25 mouse cellular contexts compared by ENCODE assay signal in the genomic region with DNA sequence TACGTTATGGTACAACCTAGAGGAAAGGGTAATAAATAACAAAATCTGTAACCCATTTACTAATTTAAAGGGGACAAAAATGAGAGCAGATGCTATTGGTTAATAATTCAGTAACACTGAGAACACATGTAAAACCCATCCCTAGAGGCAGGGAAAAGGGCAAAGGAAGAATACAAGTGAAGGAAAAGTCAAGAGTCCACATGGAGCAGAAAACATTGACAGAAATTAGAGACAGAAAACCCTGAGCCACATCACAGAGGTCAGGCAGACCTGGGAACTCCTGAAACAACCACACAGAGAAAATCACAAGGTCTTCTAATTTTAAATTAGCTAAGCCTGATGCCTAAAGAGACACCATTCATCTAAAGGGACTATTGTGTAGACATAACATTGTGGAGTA. TPM values are rescaled to one million over a fixed set of nuclear protein-coding genes. Genes with fewer than 3 reads are reported as not detected.
DNase-seq lines count a peak whose midpoint lies in the region; ATAC-seq and TF ChIP-seq lines count a peak whose summit lies in the region.
"Had no signal": no experiment of that assay in that cellular context is flagged by ENCODE, and none has a peak within 500 bp of the region (broad histone marks: within the 10 kb centered on the region; RNA-seq: fewer than 3 reads in every experiment).

No protein-coding gene starts in this region.

- no peak for TF ChIP-seq POLR2A in kidney, adult 2 months (IDR thresholded peaks at IDR 0.05; ENCODE audit: low read depth, low read length)
- no peak for TF ChIP-seq POLR2A in CH12.LX (IDR thresholded peaks at IDR 0.05; ENCODE audit: low read depth, low read length)

- no peak overlapping the region for H3K4me3 ChIP-seq in kidney, adult 2 months (ENCODE audit: insufficient read depth, low read depth, low read length)
- no peak overlapping the region for H3K4me3 ChIP-seq in CH12.LX (replicated peaks in 1 of 3; ENCODE audit: low read depth in 2 of 3, low read length in 2 of 3, poor library complexity in 1 of 3)
- H3K4me3 ChIP-seq in kidney, embryonic 16.5 days (ENCODE audit: low read length): no peak overlapping the region
- H3K4me3 ChIP-seq: forebrain, embryonic 10.5 days; forebrain, embryonic 13.5 days; heart, adult 2 months; heart, embryonic 10.5 days; heart, embryonic 13.5 days; hindbrain, embryonic 10.5 days; hindbrain, embryonic 13.5 days had no signal

- dilution Hi-C loops in CH12.LX (cut with MboI; ENCODE audit: extremely low pct_ligation_motif_present, extremely low pct_unique_long_range_greater_than_20kb, low sequenced_read_pairs): no loop called here

- H3K27me3 ChIP-seq in kidney, adult 2 months (replicated peaks; ENCODE audit: control insufficient read depth, insufficient read depth, low read length): no peaks in the 10 kb centered on the region
- H3K27me3 ChIP-seq in CH12.LX (replicated peaks): no peaks in the 10 kb centered on the region
- no peaks in the 10 kb centered on the region for H3K27me3 ChIP-seq in kidney, embryonic 16.5 days (ENCODE audit: insufficient read depth, low read length)
- H3K27me3 ChIP-seq: forebrain, embryonic 13.5 days; hindbrain, embryonic 13.5 days had no signal

- DNase-seq in kidney, adult 2 months: peak; percentile 88
- no peak for DNase-seq in kidney, postnatal 4 days
- no peak for DNase-seq in CH12.LX (ENCODE audit: extremely low read depth)
- peak; percentile 11 to 50 for DNase-seq in kidney, postnatal 25 days
- DNase-seq in heart, postnatal 36 days: no peak
- DNase-seq in layer of hippocampus, postnatal 14 days (ENCODE audit: low spot score in 2 of 2): no peak
- DNase-seq: adrenal gland, adult 8-10 months; adrenal gland, postnatal 25 days; B cell, adult 2 months; cerebellum, adult 11-12 months; cerebellum, adult 8-10 months; cerebellum, postnatal 14 days; gastrocnemius, postnatal 10 days; gastrocnemius, postnatal 36 days; heart, adult 2 months had no signal

- no peak for TF ChIP-seq CTCF in kidney, adult 2 months (conservative IDR thresholded peaks at IDR 0.05; ENCODE audit: insufficient read depth, insufficient read length, low read depth, low read length)
- TF ChIP-seq CTCF in CH12.LX (conservative IDR thresholded peaks at IDR 0.05 in 1 of 2, IDR thresholded peaks at IDR 0.05 in 1 of 2; ENCODE audit: low read depth in 2 of 2, low read length in 2 of 2): no peak

- H3K9ac ChIP-seq in CH12.LX (ENCODE audit: insufficient read depth, low read depth): no peak overlapping the region
- no peak overlapping the region for H3K9ac ChIP-seq in kidney, embryonic 16.5 days (replicated peaks; ENCODE audit: low read length)
- H3K9ac ChIP-seq: forebrain, embryonic 13.5 days; heart, embryonic 13.5 days; hindbrain, embryonic 13.5 days had no signal

- 46% methylated on average over 1 of the region's 1 CpGs for WGBS in kidney, adult 2 months
- 66% methylated on average over 1 of the region's 1 CpGs for WGBS in kidney, embryonic 16.5 days

- no peak overlapping the region; the same call in 1 of the 2 replicates for H3K4me2 ChIP-seq in CH12.LX (ENCODE audit: insufficient read depth, low read depth, poor library complexity, severe bottlenecking)
- no peak overlapping the region for H3K4me2 ChIP-seq in kidney, embryonic 16.5 days (replicated peaks; ENCODE audit: low read depth, low read length)
- H3K4me2 ChIP-seq: forebrain, embryonic 13.5 days; heart, embryonic 13.5 days; hindbrain, embryonic 13.5 days had no signal

- intact Hi-C loops in heart, postnatal 36 days (cut with DNase I): no loop called here

- no peak for TF ChIP-seq RAD21 in CH12.LX (IDR thresholded peaks at IDR 0.05; ENCODE audit: low read depth, low read length)

- in situ Hi-C loops in CH12.LX (cut with MboI; ENCODE audit: low pct_ligation_motif_present, low pct_unique_long_range_greater_than_20kb, low sequenced_read_pairs): loop anchor here (25.0 kb wide), 1 partner anchor 497 kb away; no protein-coding TSS in a partner anchor

- H3K27ac ChIP-seq in kidney, adult 2 months (ENCODE audit: insufficient read depth, low read depth, low read length): peak overlapping the region; percentile 88
- H3K27ac ChIP-seq in CH12.LX (ENCODE audit: insufficient read depth, low read depth): peak overlapping the region; percentile 84
- peak overlapping the region; percentile 71 for H3K27ac ChIP-seq in kidney, embryonic 16.5 days (ENCODE audit: low read length)
- H3K27ac ChIP-seq: forebrain, embryonic 10.5 days; forebrain, embryonic 13.5 days; heart, adult 2 months; heart, embryonic 10.5 days; heart, embryonic 13.5 days; hindbrain, embryonic 10.5 days; hindbrain, embryonic 13.5 days had no signal

- TF ChIP-seq EP300 in CH12.LX (IDR thresholded peaks at IDR 0.05; ENCODE audit: low read length): no peak

- peaks cover 2% of the 10 kb centered on the region for H3K9me3 ChIP-seq in CH12.LX (replicated peaks; ENCODE audit: low read length)
- peaks cover 3% of the 10 kb centered on the region; the same call in 1 of the 2 replicates for H3K9me3 ChIP-seq in kidney, embryonic 16.5 days (ENCODE audit: low read length)
- H3K9me3 ChIP-seq: forebrain, embryonic 10.5 days; forebrain, embryonic 13.5 days; heart, embryonic 10.5 days; heart, embryonic 13.5 days; hindbrain, embryonic 10.5 days; hindbrain, embryonic 13.5 days had no signal

- H3K36me3 ChIP-seq in kidney, adult 2 months (ENCODE audit: control insufficient read depth, insufficient read depth, low read length): no peaks in the 10 kb centered on the region
- H3K36me3 ChIP-seq in CH12.LX (replicated peaks in 1 of 2; ENCODE audit: control insufficient read depth in 1 of 2, insufficient read depth in 1 of 2, low read length in 1 of 2): peaks cover 4 to 31% of the 10 kb centered on the region in 2 experiments
- no peaks in the 10 kb centered on the region for H3K36me3 ChIP-seq in kidney, embryonic 16.5 days (ENCODE audit: insufficient read depth, low read length)
- H3K36me3 ChIP-seq: forebrain, embryonic 10.5 days; heart, embryonic 10.5 days; heart, embryonic 13.5 days; hindbrain, embryonic 10.5 days; hindbrain, embryonic 13.5 days had no signal

- peaks cover 15% of the 10 kb centered on the region; the same call in 1 of the 2 replicates for H3K4me1 ChIP-seq in kidney, adult 2 months (ENCODE audit: control insufficient read depth, insufficient read depth, low read length)
- H3K4me1 ChIP-seq in CH12.LX (ENCODE audit: control insufficient read depth in 1 of 2, insufficient read depth in 2 of 2): peaks cover 22 to 66% of the 10 kb centered on the region in 2 experiments
- no peaks in the 10 kb centered on the region for H3K4me1 ChIP-seq in kidney, embryonic 16.5 days (ENCODE audit: insufficient read depth, low read length)
- H3K4me1 ChIP-seq: forebrain, embryonic 10.5 days; forebrain, embryonic 13.5 days; heart, embryonic 10.5 days; heart, embryonic 13.5 days; hindbrain, embryonic 10.5 days; hindbrain, embryonic 13.5 days had no signal

- peak; percentile 85; the same call in 1 of the 2 replicates for ATAC-seq in kidney, embryonic 16.5 days (ENCODE audit: low FRiP score, low TSS enrichment)
- ATAC-seq: forebrain, embryonic 13.5 days; forebrain, embryonic 16.5 days; hindbrain, embryonic 16.5 days had no signal

- H3K79me2 ChIP-seq in CH12.LX (replicated peaks; ENCODE audit: control insufficient read depth, extremely low read depth, insufficient read depth, poor library complexity, severe bottlenecking): peaks cover 50% of the 10 kb centered on the region

TF ChIP-seq in CH12.LX, 34 proteins besides CTCF, POLR2A, EP300 and RAD21:
- TF ChIP-seq CHD1 (IDR thresholded peaks at IDR 0.05; ENCODE audit: low read depth, low read length) (no peak), IRF4 (IDR thresholded peaks at IDR 0.05; ENCODE audit: low read depth, low read length) (0 out of 2 replicates have a peak, but pooled peaks have one; percentile 14)
TF ChIP-seq in CH12.LX: peak in this region for 1.

RNA-seq across cellular contexts. Expression of a gene that starts 9.4 kb away (rescaled TPM):
- polyA plus RNA-seq in kidney, adult 2 months (2012; rRNA removed): 3.7 and 4.0 TPM in 2 replicates
- total RNA-seq in CH12.LX (2012; rRNA removed) (27.4 and 32.5 TPM in 2 replicates), CH12.LX (2014; rRNA removed) (43.7 and 46.4 TPM in 2 replicates)
- polyA plus RNA-seq in CH12.LX (2012; ENCODE audit: insufficient read length, low read depth): 51.0 and 56.4 TPM in 2 replicates
- polyA plus RNA-seq in kidney, embryonic 16.5 days (2015; fragmentation: Nextera tagmentation; extraction: Ambion mirVana): 3.8 and 5.6 TPM in 2 replicates
- total RNA-seq in heart, postnatal 36 days (2021): 1 to 10 TPM; 1.5 to 1.8 TPM
- 1 to 10 TPM; 3.3 to 3.4 TPM for total RNA-seq in layer of hippocampus, postnatal 14 days (2021)
- total RNA-seq: MEL had no signal

Comparison
In these comparisons a context has a peak if more than half of its experiments do, and no peak if none do; other contexts are left out.
1. DNase-seq: peak in kidney, adult 2 months (single experiment) and kidney, postnatal 25 days (2 of 2); none in kidney, postnatal 4 days (0 of 2), CH12.LX (single experiment), heart, postnatal 36 days (0 of 2) and layer of hippocampus, postnatal 14 days (0 of 2).
2. RNA of a gene that starts 9.4 kb away (total RNA-seq): 27.4 to 46.4 TPM in CH12.LX; 3.3 to 3.4 TPM in layer of hippocampus, postnatal 14 days and 1.5 to 1.8 TPM in heart, postnatal 36 days; every median in the first group is over 4 times any median in the second.
3. Peak in every context shown above with its lines, with median percentiles within 50 percentile points of each other: H3K27ac ChIP-seq.